Mouse (Mus musculus) liver, embryonic 18 days (tissue): ENCODE results near the gene Wdr90. TPM values are rescaled to one million over a fixed set of nuclear protein-coding genes. Genes with fewer than 3 reads are reported as not detected.

Source experiments
- polyA plus RNA-seq: library from polyadenylated mRNA; depleted of rRNA; stranded (reverse); fragments of >200 nt; gene quantifications from 2 replicates; pipeline ENCODE4 v1.2.3, GENCODE M21; 2012; rRNA removed

The Wdr90 gene
- polyA plus RNA-seq, result 8.8 and 9.9 TPM in 2 replicates

DNA sequence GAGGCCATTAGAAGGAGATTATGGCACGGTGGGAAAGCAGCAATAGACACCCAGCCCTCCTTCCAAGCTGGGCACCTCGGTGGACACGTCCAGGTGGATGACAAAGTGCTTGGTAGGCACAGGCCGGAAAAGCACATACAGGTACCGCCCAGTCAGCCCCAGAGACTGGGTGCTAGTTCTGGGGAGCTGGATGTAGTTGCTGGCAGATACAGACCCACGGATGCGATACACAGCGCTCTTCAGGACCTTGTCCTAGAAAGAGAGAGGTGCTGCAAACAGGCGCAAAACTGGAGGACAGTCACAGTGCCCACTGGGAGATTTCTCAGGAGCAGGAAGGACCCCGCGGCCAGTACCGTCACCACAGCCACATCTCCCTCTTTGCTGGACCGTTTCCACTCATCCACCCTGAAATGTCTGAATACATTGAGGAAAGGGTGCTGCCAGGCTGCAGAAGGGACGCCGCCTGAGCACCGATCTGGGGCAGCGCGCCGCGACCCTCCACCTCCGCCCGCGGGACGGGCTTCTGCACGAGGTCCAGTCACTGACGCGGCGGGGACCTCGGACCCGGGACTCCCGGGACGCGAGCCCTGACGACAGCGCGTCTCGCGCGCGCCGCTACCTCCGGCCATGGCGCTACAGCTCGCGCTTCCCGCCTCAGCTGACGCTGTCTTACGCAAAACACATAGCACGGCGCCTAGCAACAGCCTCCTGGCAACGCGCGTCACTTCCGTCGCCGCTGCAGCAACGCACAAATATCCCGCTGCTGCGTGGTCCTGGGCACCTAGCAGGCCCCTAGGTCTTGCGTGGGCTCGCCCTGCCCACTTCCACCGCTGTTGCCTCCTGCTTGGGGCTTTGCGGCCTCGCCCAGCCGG, at the start of gene Wdr90:
Wdr90 (minus strand) TSS at position 670 of the 872 bp plus-strand sequence.

GRCm38 (mm10) chr17:25880196-25880910, 19.1 kb upstream of the Wdr90 start, which contains the start of gene Wfikkn1:
Wfikkn1 (minus strand) TSS chr17:25880858.

GRCm38 (mm10) chr17:25874721-25875170, 13.4 kb upstream of the Wdr90 start, which contains the start of gene Mettl26:
Mettl26 (plus strand) TSS chr17:25875074.

DNA sequence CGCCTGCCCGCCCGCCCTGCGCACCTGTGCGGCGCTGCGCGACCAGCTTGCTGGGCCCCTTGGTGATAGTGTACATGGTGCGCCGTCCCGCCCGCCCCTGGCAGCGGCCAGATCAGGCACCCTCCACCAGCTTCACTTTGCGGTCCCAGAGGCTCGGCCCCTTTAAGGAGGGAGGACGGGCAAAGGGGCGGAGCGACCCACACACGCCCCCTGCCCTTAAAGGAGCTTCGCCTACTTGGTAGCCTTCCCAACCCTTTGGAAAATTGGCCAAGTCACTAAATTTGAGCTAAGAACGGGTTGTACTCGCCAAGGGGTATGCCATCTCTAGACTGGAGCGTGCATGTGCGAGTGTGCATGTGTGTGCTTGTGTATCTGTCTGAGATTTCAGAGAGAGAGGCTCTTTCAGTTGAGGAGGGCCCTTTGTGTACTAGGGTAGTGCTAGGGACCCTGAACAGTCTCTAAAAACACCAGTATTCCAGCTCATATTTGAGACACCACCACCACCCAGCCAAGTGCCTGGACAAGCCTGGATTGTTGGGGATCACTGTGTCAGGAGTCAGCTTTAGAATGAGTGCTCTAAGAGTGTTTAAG, 7.4 kb upstream of the Wdr90 start, which contains the start of gene Mcrip2:
Mcrip2 (minus strand) TSS at position 164 of the 591 bp plus-strand sequence.

GRCm38 (mm10) chr17:25844396-25844901, 16.9 kb downstream of the Wdr90 start, which contains the start of gene Rhot2:
Rhot2 (minus strand) TSS chr17:25844851.

GRCm38 (mm10) chr17:25841117-25841880, 20.0 kb downstream of the Wdr90 start, which contains the start of gene Gm20683:
Gm20683 (minus strand) TSS chr17:25841763.

DNA sequence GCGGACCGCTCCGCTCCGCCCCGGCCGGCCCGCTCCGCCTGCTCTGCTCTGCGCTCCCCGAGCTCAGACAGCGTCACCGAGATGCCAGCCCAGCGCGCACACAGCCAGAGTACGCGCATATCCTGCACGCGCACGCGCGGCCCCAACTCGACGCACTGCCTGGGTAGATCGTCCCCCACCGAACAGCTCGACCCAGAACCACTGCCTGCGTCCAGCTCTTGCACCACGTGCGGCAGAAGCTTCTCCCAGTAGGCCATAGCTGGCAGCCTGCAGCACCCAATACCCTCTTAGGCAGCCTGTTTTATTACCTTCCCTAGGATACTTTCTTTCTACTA, 24.3 kb downstream of the Wdr90 start, which contains the start of gene Rhbdl1:
Rhbdl1 (minus strand) TSS at position 220 of the 335 bp plus-strand sequence.

GRCm38 (mm10) chr17:25833291-25833663, 28.0 kb downstream of the Wdr90 start, which contains the start of gene Stub1:
Stub1 (minus strand) TSS chr17:25833404.

GRCm38 (mm10) chr17:25828712-25829557, 32.4 kb downstream of the Wdr90 start, which contains the start of gene Jmjd8:
Jmjd8 (plus strand) TSS chr17:25828867.

GRCm38 (mm10) chr17:25823452-25823851, 37.8 kb downstream of the Wdr90 start, which contains the start of gene Wdr24:
Wdr24 (plus strand) TSS chr17:25823627.

GRCm38 (mm10) chr17:25808789-25809605, 52.3 kb downstream of the Wdr90 start, which contains the start of gene Fbxl16:
Fbxl16 (plus strand) TSS chr17:25809085.

GRCm38 (mm10) chr17:25796951-25797369, 64.3 kb downstream of the Wdr90 start, which contains the start of gene Metrn:
Metrn (minus strand) TSS chr17:25797136.

DNA sequence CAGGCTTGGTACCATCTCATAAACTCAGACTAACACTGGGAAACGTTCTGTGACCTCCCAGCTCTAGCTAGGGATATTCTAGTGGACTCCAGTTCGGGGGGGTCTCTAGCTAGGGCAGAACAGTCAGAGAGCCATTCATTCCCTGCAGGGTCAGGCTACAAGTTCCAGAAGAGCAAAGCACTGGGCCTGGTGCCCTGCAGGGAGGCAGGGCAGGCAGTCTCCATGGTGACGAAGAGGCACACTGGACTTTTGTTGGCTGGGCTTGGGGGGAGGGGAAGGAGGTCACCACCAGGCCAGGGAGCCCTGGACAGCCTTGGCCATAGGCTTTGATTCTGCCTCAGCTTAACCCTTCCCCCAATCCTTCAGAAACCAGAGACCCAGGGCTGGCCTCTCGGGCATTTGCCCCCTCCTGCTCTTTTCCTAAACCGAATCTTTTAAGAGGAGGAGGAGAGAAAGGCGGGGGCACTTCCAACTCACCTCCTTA, 65.7 kb downstream of the Wdr90 start, which contains the start of gene AC134908.4:
AC134908.4 (minus strand) TSS at position 51 of the 484 bp plus-strand sequence.

Other genes starting within 250 kb of the Wdr90 start
- 0.05 TPM in 1 of 2 replicates, not detected in the other for gene Gng13, start 144.3 kb downstream of the Wdr90 start, polyA plus RNA-seq
- 5.2 and 6.8 TPM in 2 replicates for gene Chtf18, start 134.1 kb downstream of the Wdr90 start, polyA plus RNA-seq
- 7.9 and 8.1 TPM in 2 replicates for gene Rpusd1, start 133.8 kb downstream of the Wdr90 start, polyA plus RNA-seq
- gene Mslnl, start 125.5 kb downstream of the Wdr90 start, polyA plus RNA-seq, result not detected in 2 replicates
- 8.0 and 9.1 TPM in 2 replicates for gene Msln, start 107.1 kb downstream of the Wdr90 start, polyA plus RNA-seq
- gene Narfl, start 87.7 kb downstream of the Wdr90 start, polyA plus RNA-seq, result 10.9 and 12.1 TPM in 2 replicates
- 7.7 and 9.7 TPM in 2 replicates for gene Haghl, start 75.8 kb downstream of the Wdr90 start, polyA plus RNA-seq
- 0.01 and 0.02 TPM in 2 replicates for gene Ccdc78, start 74.9 kb downstream of the Wdr90 start, polyA plus RNA-seq
- 45.0 and 49.0 TPM in 2 replicates for gene Fam173a, start 68.6 kb downstream of the Wdr90 start, polyA plus RNA-seq
- gene AC134908.4, start 65.8 kb downstream of the Wdr90 start, polyA plus RNA-seq, result not detected in 2 replicates
- 13.1 and 16.2 TPM in 2 replicates for gene Metrn, start 64.4 kb downstream of the Wdr90 start, polyA plus RNA-seq
- 0.08 TPM in 2 replicates for gene Fbxl16, start 52.4 kb downstream of the Wdr90 start, polyA plus RNA-seq
- 14.1 and 15.5 TPM in 2 replicates for gene Wdr24, start 37.9 kb downstream of the Wdr90 start, polyA plus RNA-seq
- 22.4 and 24.2 TPM in 2 replicates for gene Jmjd8, start 32.6 kb downstream of the Wdr90 start, polyA plus RNA-seq
- gene Stub1, start 28.1 kb downstream of the Wdr90 start, polyA plus RNA-seq, result 82.1 and 92.4 TPM in 2 replicates
- gene Rhbdl1, start 24.2 kb downstream of the Wdr90 start, polyA plus RNA-seq, result 1.3 and 2.0 TPM in 2 replicates
- 2.9 and 3.8 TPM in 2 replicates for gene Gm20683, start 19.7 kb downstream of the Wdr90 start, polyA plus RNA-seq
- 28.3 and 35.9 TPM in 2 replicates for gene Rhot2, start 16.6 kb downstream of the Wdr90 start, polyA plus RNA-seq
- gene Mcrip2, start 7.3 kb upstream of the Wdr90 start, polyA plus RNA-seq, result 34.5 and 45.2 TPM in 2 replicates
- gene Mettl26, start 13.6 kb upstream of the Wdr90 start, polyA plus RNA-seq, result 61.8 and 63.8 TPM in 2 replicates
- 0.13 and 0.16 TPM in 2 replicates for gene Wfikkn1, start 19.4 kb upstream of the Wdr90 start, polyA plus RNA-seq
- gene Rab40c, start 58.2 kb upstream of the Wdr90 start, polyA plus RNA-seq, result 8.7 and 11.1 TPM in 2 replicates
- 123 and 127 TPM in 2 replicates for gene Pigq, start 83.4 kb upstream of the Wdr90 start, polyA plus RNA-seq
- gene Nhlrc4, start 83.5 kb upstream of the Wdr90 start, polyA plus RNA-seq, result 2.6 and 3.4 TPM in 2 replicates
- gene A930017K11Rik, start 91.1 kb upstream of the Wdr90 start, polyA plus RNA-seq, result 0.03 and 0.04 TPM in 2 replicates
- gene Capn15, start 124.3 kb upstream of the Wdr90 start, polyA plus RNA-seq, result 5.2 and 6.5 TPM in 2 replicates
- gene Rab11fip3, start 208.1 kb upstream of the Wdr90 start, polyA plus RNA-seq, result 4.6 and 4.8 TPM in 2 replicates
- 55.4 and 64.8 TPM in 2 replicates for gene Decr2, start 228.8 kb upstream of the Wdr90 start, polyA plus RNA-seq
- 22.5 and 23.4 TPM in 2 replicates for gene Nme4, start 234.1 kb upstream of the Wdr90 start, polyA plus RNA-seq